Mouse (Mus musculus): ENCODE results near the gene Fgfr2. TPM values are rescaled to one million over a fixed set of nuclear protein-coding genes. Genes with fewer than 3 reads are reported as not detected.
A peak's percentile ranks its signal among the peaks of the same experiment; 100 is the strongest.

The Fgfr2 gene
- polyA plus RNA-seq, 1 experiment from 2014 or later: 93.4 TPM

DNA sequence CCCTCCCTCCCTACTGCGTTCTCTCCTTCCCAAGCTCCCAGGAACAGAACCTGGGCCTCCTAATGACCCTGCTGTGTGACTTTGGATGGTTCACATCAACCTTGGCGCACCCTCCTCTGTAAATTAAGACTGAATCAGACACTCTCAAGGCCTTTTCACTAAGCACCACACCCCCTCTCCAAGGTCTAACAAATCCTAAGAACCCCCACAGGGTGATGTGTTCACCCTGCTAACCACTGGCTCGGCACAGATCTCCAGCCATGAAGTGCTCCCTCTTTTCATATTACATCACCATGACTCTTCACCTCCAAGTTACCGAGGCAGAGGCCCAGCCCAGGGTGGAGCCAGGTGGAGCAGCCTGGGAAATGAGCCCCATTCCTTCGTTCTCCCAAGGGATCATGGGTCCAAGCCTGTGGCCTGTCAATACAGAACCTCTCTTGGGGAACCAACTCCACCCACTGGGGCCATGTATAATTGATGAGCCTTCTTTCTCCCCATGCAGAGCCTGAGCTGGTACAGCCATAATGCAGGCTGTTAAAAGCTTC is 777.6 kb downstream of the Fgfr2 start:
- peak; percentile 43; the same call in 1 of the 2 replicates for ATAC-seq (ENCODE audit: insufficient read depth, low FRiP score)
- no peak overlapping the region for H3K4me2 ChIP-seq (ENCODE audit: low read depth, low read length)
- 69% methylated on average over 5 of the region's 5 CpGs for WGBS

DNA sequence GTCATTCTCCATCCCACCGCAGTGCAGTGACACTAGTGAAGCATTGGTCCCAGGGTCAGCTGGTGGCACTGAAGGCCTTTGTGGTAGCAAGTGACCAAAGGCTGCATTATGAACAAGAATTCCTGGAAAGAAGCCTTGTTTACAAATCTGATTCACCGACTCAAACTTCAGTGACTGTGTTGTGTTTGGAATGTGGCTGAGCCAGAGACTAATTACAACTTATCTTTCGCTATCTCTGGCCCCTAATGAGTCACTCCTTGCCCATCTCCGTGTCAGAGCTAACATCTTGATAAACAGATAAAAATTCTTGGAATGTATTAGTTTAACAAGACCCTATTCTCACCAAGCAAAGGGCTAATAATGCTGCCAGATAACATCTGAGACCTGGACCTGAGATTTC is 778.5 kb downstream of the Fgfr2 start:
- 0 out of 2 replicates have a peak, but pooled peaks cover 4% of the 10 kb centered on the region for H3K4me1 ChIP-seq (ENCODE audit: control insufficient read depth, insufficient read depth, low read length)
- no peaks in the 10 kb centered on the region for H3K27me3 ChIP-seq (ENCODE audit: control insufficient read depth, insufficient read depth, low read length)
- H3K36me3 ChIP-seq (ENCODE audit: control insufficient read depth, insufficient read depth, low read length): no peaks in the 10 kb centered on the region
- H3K9me3 ChIP-seq (replicated peaks; ENCODE audit: control insufficient read depth, low read length): no peaks in the 10 kb centered on the region
- H3K4me3 ChIP-seq (replicated peaks; ENCODE audit: low read length): no peak overlapping the region
- no peak overlapping the region for H3K4me2 ChIP-seq (ENCODE audit: low read depth, low read length)
- no peak for ATAC-seq (ENCODE audit: insufficient read depth, low FRiP score)
- 33% methylated on average over 4 of the region's 4 CpGs for WGBS
- H3K27ac ChIP-seq (ENCODE audit: low read length): no peak overlapping the region
- no peak overlapping the region; the same call in 1 of the 2 replicates for H3K9ac ChIP-seq (ENCODE audit: low read length)

More for the DNA sequence above, 777.6 kb downstream of the Fgfr2 start:
- Histone ChIP-seq H3K9me3 (replicated peaks; ENCODE audit: control insufficient read depth, low read length) (no peaks in the 10 kb centered on the region), H3K27me3 (ENCODE audit: control insufficient read depth, insufficient read depth, low read length) (no peaks in the 10 kb centered on the region), H3K27ac (ENCODE audit: low read length) (no peak overlapping the region), H3K4me1 (ENCODE audit: control insufficient read depth, insufficient read depth, low read length) (0 out of 2 replicates have a peak, but pooled peaks cover 4% of the 10 kb centered on the region), H3K9ac (ENCODE audit: low read length) (no peak overlapping the region), H3K4me3 (replicated peaks; ENCODE audit: low read length) (no peak overlapping the region), H3K36me3 (ENCODE audit: control insufficient read depth, insufficient read depth, low read length) (no peaks in the 10 kb centered on the region)

DNA sequence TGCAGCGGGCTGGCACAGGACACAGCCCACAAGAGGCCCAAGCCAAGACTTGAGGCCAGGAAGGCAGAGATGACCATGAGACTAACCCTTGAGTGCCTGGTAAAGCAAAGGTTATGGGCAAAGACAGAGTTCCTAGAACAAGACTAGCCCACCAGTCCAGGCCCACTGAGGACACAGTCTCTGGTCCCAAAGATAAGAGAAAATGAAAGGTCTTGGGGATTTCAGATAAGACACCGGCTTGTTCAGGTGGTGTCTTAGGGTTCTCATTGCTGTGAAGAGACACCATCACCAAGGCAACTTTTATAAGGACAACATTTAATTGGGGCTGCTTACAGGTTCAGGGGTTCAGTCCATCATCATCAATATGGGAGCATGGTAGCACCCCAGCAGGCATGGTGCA is 779.2 kb downstream of the Fgfr2 start:
- H3K4me3 ChIP-seq (replicated peaks; ENCODE audit: low read length): no peak overlapping the region
- no peaks in the 10 kb centered on the region for H3K27me3 ChIP-seq (ENCODE audit: control insufficient read depth, insufficient read depth, low read length)
- 0 out of 2 replicates have a peak, but pooled peaks cover 4% of the 10 kb centered on the region for H3K4me1 ChIP-seq (ENCODE audit: control insufficient read depth, insufficient read depth, low read length)
- H3K9me3 ChIP-seq (replicated peaks; ENCODE audit: control insufficient read depth, low read length): no peaks in the 10 kb centered on the region
- no peak overlapping the region for H3K4me2 ChIP-seq (ENCODE audit: low read depth, low read length)
- H3K27ac ChIP-seq (ENCODE audit: low read length): no peak overlapping the region
- WGBS: 92% methylated on average over 2 of the region's 2 CpGs
- no peak overlapping the region for H3K9ac ChIP-seq (ENCODE audit: low read length)
- no peaks in the 10 kb centered on the region for H3K36me3 ChIP-seq (ENCODE audit: control insufficient read depth, insufficient read depth, low read length)
- no peak for ATAC-seq (ENCODE audit: insufficient read depth, low FRiP score)

DNA sequence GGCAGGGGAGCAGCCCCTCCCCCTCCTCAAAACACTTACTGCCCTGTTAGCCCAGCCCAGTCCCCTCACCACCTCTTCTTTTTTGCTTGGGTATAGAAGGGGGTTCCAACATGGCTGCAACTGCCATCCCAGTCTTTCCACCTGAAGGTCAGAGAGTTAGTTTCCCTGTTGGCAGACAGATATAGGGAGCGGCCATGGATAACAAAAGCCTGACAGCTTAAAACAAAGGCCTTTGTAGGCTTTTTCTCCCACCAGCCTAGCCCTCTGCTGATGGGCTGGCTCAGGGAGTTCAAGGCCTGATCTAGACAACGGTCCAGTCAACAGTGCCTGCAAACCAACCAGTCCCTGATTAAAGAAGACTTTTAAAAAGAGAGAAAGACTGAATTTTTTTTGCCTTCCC is 780.0 kb downstream of the Fgfr2 start:
- no peak for ATAC-seq (ENCODE audit: insufficient read depth, low FRiP score)
- WGBS: 72% methylated on average over 2 of the region's 2 CpGs
- Histone ChIP-seq H3K27ac (ENCODE audit: low read length) (no peak overlapping the region), H3K9ac (ENCODE audit: low read length) (no peak overlapping the region), H3K9me3 (replicated peaks; ENCODE audit: control insufficient read depth, low read length) (no peaks in the 10 kb centered on the region), H3K4me2 (ENCODE audit: low read depth, low read length) (no peak overlapping the region), H3K4me1 (ENCODE audit: control insufficient read depth, insufficient read depth, low read length) (0 out of 2 replicates have a peak, but pooled peaks cover 4% of the 10 kb centered on the region), H3K36me3 (ENCODE audit: control insufficient read depth, insufficient read depth, low read length) (no peaks in the 10 kb centered on the region), H3K4me3 (replicated peaks; ENCODE audit: low read length) (no peak overlapping the region), H3K27me3 (ENCODE audit: control insufficient read depth, insufficient read depth, low read length) (no peaks in the 10 kb centered on the region)

DNA sequence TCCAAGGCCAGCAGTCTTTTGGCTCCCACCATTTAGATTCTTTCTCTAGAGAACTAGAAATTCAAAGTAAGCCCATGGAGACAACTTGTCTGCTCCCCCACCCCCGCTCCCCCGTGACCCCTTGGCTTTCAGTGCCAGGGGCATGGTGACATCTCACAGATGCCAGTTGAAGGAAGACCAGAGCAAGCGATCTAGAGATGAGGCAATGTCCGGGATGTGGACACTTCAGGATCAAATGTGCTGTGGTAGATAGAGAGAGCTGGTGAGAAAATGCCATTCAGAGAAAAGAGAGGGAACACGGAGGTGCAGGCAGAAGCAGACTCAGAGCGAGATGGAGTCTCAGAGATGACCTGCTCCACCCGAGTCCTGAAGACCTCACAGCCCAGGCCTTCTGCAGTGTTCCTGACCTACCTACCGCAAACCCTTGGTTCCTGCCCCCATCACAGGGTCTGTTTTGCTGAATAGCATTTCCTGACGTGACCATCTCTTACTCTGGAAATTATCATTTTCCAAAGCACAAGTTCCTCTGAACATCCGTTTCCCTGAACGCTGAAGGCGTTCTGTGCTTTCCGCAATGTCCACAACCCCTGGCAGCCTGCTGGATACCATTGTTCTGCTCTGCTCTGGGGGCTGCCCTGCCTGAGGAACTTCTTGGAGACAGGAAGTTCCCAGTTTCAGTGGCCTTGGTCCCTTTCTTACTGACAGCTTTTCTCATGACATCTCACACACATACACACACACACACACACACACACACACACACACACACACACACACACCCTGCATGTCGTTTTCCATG is 783.9 kb downstream of the Fgfr2 start:
- peak overlapping the region; percentile 60 for H3K27ac ChIP-seq (ENCODE audit: low read length)
- 76% methylated on average over 14 of the region's 14 CpGs for WGBS
- no peak for ATAC-seq (ENCODE audit: insufficient read depth, low FRiP score)

DNA sequence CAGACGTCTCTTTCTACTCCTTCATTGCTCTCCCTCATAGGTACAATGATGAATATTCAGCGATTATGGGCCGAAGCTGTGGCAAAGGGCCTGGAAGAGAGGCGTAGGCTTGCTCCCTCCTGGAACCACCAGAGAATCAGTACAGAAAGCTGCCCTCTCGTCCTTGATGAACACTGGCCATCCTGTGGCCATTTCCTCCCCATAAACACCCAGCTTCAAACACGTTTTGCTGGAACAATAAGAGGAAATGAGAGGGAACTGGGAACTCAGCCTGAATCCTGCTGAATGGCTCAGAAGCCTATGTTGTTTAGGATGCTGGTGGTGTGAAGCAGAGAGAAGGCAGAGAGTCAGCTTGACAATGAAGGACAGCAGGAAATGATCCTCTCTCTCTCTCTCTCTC is 784.8 kb downstream of the Fgfr2 start:
- H3K27ac ChIP-seq (ENCODE audit: low read length): peak overlapping the region; percentile 62
- H3K4me3 ChIP-seq (replicated peaks; ENCODE audit: low read length): no peak overlapping the region
- 63% methylated on average over 6 of the region's 6 CpGs for WGBS
- H3K9ac ChIP-seq (ENCODE audit: low read length): no peak overlapping the region
- H3K4me1 ChIP-seq (ENCODE audit: control insufficient read depth, insufficient read depth, low read length): peaks cover 12% of the 10 kb centered on the region; the same call in 1 of the 2 replicates
- H3K36me3 ChIP-seq (ENCODE audit: control insufficient read depth, insufficient read depth, low read length): no peaks in the 10 kb centered on the region
- no peaks in the 10 kb centered on the region for H3K9me3 ChIP-seq (replicated peaks; ENCODE audit: control insufficient read depth, low read length)
- ATAC-seq (ENCODE audit: insufficient read depth, low FRiP score): no peak
- no peaks in the 10 kb centered on the region for H3K27me3 ChIP-seq (ENCODE audit: control insufficient read depth, insufficient read depth, low read length)
- H3K4me2 ChIP-seq (ENCODE audit: low read depth, low read length): no peak overlapping the region

More for the DNA sequence above, 783.9 kb downstream of the Fgfr2 start:
- Histone ChIP-seq H3K9me3 (replicated peaks; ENCODE audit: control insufficient read depth, low read length) (no peaks in the 10 kb centered on the region), H3K4me2 (ENCODE audit: low read depth, low read length) (no peak overlapping the region), H3K9ac (ENCODE audit: low read length) (no peak overlapping the region), H3K4me3 (replicated peaks; ENCODE audit: low read length) (no peak overlapping the region), H3K36me3 (ENCODE audit: control insufficient read depth, insufficient read depth, low read length) (no peaks in the 10 kb centered on the region), H3K4me1 (ENCODE audit: control insufficient read depth, insufficient read depth, low read length) (peaks cover 12% of the 10 kb centered on the region; the same call in 1 of the 2 replicates), H3K27me3 (ENCODE audit: control insufficient read depth, insufficient read depth, low read length) (no peaks in the 10 kb centered on the region)

DNA sequence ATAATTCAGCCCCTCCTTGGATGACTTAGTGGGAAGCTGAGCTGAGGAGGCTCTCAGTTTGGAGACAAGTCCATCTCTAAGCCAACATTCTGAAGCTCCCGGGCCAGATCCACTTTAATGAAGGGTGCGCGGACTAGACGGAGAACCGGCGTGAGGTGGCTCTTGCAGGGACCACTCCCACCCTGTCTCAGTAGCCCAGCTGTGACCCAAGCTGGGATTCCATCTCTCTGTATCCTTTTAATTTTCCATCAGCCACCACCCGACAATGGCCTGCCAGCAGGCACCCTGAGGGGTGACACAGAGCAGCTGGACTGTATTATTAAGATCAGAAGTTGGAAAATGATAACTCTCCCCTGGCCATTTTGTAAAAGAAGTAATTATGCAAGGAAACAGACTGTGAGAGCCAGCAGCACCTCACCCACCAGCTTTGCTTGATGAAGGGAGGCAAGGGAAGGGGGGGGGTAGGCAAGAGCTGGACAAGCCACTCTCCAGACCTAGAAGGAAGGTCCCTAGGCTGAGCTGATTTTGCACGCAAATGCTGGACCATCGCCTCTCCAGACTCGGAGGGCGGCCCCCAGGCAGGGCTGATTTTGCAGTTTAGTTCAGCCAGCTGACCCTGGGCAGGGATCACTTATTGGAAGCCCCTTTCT is 785.8 kb downstream of the Fgfr2 start:
- H3K4me3 ChIP-seq (replicated peaks; ENCODE audit: low read length): no peak overlapping the region
- H3K9me3 ChIP-seq (replicated peaks; ENCODE audit: control insufficient read depth, low read length): no peaks in the 10 kb centered on the region
- ATAC-seq (ENCODE audit: insufficient read depth, low FRiP score): no peak
- no peaks in the 10 kb centered on the region for H3K27me3 ChIP-seq (ENCODE audit: control insufficient read depth, insufficient read depth, low read length)
- WGBS: 73% methylated on average over 11 of the region's 11 CpGs
- no peak overlapping the region for H3K9ac ChIP-seq (ENCODE audit: low read length)
- H3K27ac ChIP-seq (ENCODE audit: low read length): peak overlapping the region; percentile 62
- H3K4me1 ChIP-seq (ENCODE audit: control insufficient read depth, insufficient read depth, low read length): peaks cover 12% of the 10 kb centered on the region; the same call in 1 of the 2 replicates
- H3K4me2 ChIP-seq (ENCODE audit: low read depth, low read length): no peak overlapping the region
- no peaks in the 10 kb centered on the region for H3K36me3 ChIP-seq (ENCODE audit: control insufficient read depth, insufficient read depth, low read length)

DNA sequence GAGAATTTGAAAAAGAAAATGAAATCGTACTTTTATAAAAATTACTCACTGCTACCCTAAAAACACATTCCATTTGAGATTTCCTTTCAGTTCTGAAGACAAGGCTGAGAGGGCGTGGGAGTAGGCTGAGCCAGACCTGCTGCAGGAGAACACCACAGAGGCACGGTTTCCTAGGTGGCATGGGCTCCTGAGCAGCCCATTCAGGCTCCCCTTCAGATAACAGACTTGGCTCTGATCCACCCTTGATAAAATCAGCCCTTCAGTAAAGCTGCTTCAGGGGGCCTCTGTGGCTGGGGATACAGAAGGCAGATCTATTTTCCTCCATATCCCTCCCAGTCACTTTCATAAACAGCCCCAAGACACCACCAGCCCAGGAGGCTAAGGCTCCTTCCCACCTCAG is 786.4 kb downstream of the Fgfr2 start:
- H3K27ac ChIP-seq (ENCODE audit: low read length): no peak overlapping the region; the same call in 1 of the 2 replicates
- no peak overlapping the region for H3K4me2 ChIP-seq (ENCODE audit: low read depth, low read length)
- H3K4me3 ChIP-seq (replicated peaks; ENCODE audit: low read length): no peak overlapping the region
- H3K9ac ChIP-seq (ENCODE audit: low read length): no peak overlapping the region
- H3K27me3 ChIP-seq (ENCODE audit: control insufficient read depth, insufficient read depth, low read length): no peaks in the 10 kb centered on the region
- H3K36me3 ChIP-seq (ENCODE audit: control insufficient read depth, insufficient read depth, low read length): no peaks in the 10 kb centered on the region
- ATAC-seq (ENCODE audit: insufficient read depth, low FRiP score): no peak
- no peaks in the 10 kb centered on the region for H3K9me3 ChIP-seq (replicated peaks; ENCODE audit: control insufficient read depth, low read length)
- peaks cover 12% of the 10 kb centered on the region; the same call in 1 of the 2 replicates for H3K4me1 ChIP-seq (ENCODE audit: control insufficient read depth, insufficient read depth, low read length)
- 50% methylated on average over 3 of the region's 3 CpGs for WGBS

DNA sequence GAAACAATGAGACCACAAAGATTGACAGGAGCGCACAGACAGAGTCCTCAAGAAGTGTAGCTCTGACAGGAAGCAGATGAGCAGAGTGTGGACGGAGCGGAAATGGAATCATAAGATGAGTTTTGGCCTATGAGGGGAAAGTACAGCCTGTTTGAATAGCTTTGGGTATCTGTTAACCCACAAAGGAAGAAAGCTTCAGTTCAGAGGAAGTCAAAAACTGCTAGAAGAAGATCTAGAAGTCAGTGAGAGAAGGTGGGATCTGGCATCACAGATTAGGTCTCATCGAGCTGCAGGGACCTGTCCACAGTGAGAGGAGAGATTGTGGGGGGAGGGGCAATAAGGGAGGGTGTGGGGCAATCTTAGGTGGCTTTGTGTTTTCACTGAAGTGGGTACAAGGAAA is 787.8 kb downstream of the Fgfr2 start:
- 86% methylated on average over 4 of the region's 4 CpGs for WGBS
- Histone ChIP-seq H3K9ac (ENCODE audit: low read length) (no peak overlapping the region), H3K4me3 (replicated peaks; ENCODE audit: low read length) (no peak overlapping the region), H3K4me2 (ENCODE audit: low read depth, low read length) (no peak overlapping the region), H3K9me3 (replicated peaks; ENCODE audit: control insufficient read depth, low read length) (no peaks in the 10 kb centered on the region), H3K27me3 (ENCODE audit: control insufficient read depth, insufficient read depth, low read length) (no peaks in the 10 kb centered on the region), H3K36me3 (ENCODE audit: control insufficient read depth, insufficient read depth, low read length) (no peaks in the 10 kb centered on the region), H3K4me1 (ENCODE audit: control insufficient read depth, insufficient read depth, low read length) (peaks cover 12% of the 10 kb centered on the region; the same call in 1 of the 2 replicates), H3K27ac (ENCODE audit: low read length) (no peak overlapping the region)
- ATAC-seq (ENCODE audit: insufficient read depth, low FRiP score): no peak

Measured in stomach, embryonic 16.5 days (tissue).